Mouse (Mus musculus): ENCODE results near the gene Ostf1.

GRCm38 (mm10) chr19:18673116-18673515, 41.5 kb upstream of the Ostf1 start:
- TF ChIP-seq POLR2A (IDR thresholded peaks at IDR 0.05; ENCODE audit: insufficient read depth, low read length) = no peak
- TF ChIP-seq CTCF (IDR thresholded peaks at IDR 0.05; ENCODE audit: low read depth, low read length) = no peak
